Comparison of ENCODE assay signal across 15 mouse cellular contexts in genomic region chr12:65513070-65513469, GRCm38 (mm10).
"Had no signal": no experiment of that assay in that cellular context is flagged by ENCODE, and none has a peak within 500 bp of the region (broad histone marks: within the 10 kb centered on the region; RNA-seq: fewer than 3 reads in every experiment).

No protein-coding gene starts in this region.

- ATAC-seq: liver, embryonic 12.5 days; midbrain, embryonic 16.5 days had no signal

- H3K4me3 ChIP-seq: layer of hippocampus, adult 2 months; limb, embryonic 10.5 days; limb, embryonic 13.5 days; liver, embryonic 12.5 days; liver, embryonic 15.5 days had no signal

- H3K4me1 ChIP-seq: limb, embryonic 10.5 days; limb, embryonic 13.5 days; liver, embryonic 12.5 days; liver, embryonic 15.5 days had no signal

- H3K4me2 ChIP-seq: limb, embryonic 13.5 days; liver, embryonic 12.5 days; liver, embryonic 15.5 days had no signal

- H3K27me3 ChIP-seq: limb, embryonic 13.5 days; liver, embryonic 12.5 days; liver, embryonic 15.5 days had no signal

- H3K27ac ChIP-seq: kidney, postnatal 0 days; layer of hippocampus, adult 2 months; limb, embryonic 10.5 days; limb, embryonic 13.5 days; liver, embryonic 12.5 days; liver, embryonic 15.5 days had no signal

- DNase-seq: kidney, postnatal 25 days; layer of hippocampus, adult 9-11 months; liver; lung, adult 2 months; lung, postnatal 14 days; lung, postnatal 4 days; thymus, adult 18-20 months; thymus, postnatal 36 days had no signal

- H3K9me3 ChIP-seq: limb, embryonic 10.5 days; limb, embryonic 13.5 days; liver, embryonic 12.5 days; liver, embryonic 15.5 days had no signal

- H3K9ac ChIP-seq: limb, embryonic 13.5 days; liver, embryonic 12.5 days; liver, embryonic 15.5 days had no signal

- H3K36me3 ChIP-seq: limb, embryonic 10.5 days; limb, embryonic 13.5 days; liver, embryonic 12.5 days; liver, embryonic 15.5 days had no signal
